ENCODE assay signal across 19 mouse cellular contexts in genomic region chr11:86386576-86386975, GRCm38 (mm10). TPM values are rescaled to one million over a fixed set of nuclear protein-coding genes. Genes with fewer than 3 reads are reported as not detected.
DNase-seq lines count a peak whose midpoint lies in the region; ATAC-seq and TF ChIP-seq lines count a peak whose summit lies in the region.
"Had no signal": no experiment of that assay in that cellular context is flagged by ENCODE, and none has a peak within 500 bp of the region (broad histone marks: within the 10 kb centered on the region; RNA-seq: fewer than 3 reads in every experiment).

No protein-coding gene starts in this region.

- H3K4me1 ChIP-seq in forebrain, embryonic 15.5 days: peaks cover 14% of the 10 kb centered on the region
- peaks cover 12% of the 10 kb centered on the region for H3K4me1 ChIP-seq in forebrain, embryonic 12.5 days
- H3K4me1 ChIP-seq in CH12.LX (ENCODE audit: control insufficient read depth in 1 of 2, insufficient read depth in 2 of 2): peaks cover 38 to 75% of the 10 kb centered on the region in 2 experiments
- H3K4me1 ChIP-seq: midbrain, embryonic 10.5 days had no signal

- H3K79me2 ChIP-seq in CH12.LX (replicated peaks; ENCODE audit: control insufficient read depth, extremely low read depth, insufficient read depth, poor library complexity, severe bottlenecking): no peaks in the 10 kb centered on the region

- intact Hi-C loops in left cerebral cortex, postnatal 36 days (cut with DNase I): no loop called here
- intact Hi-C loops in left cerebral cortex, adult 2 months (cut with DNase I): no loop called here

- no peak for TF ChIP-seq RAD21 in CH12.LX (IDR thresholded peaks at IDR 0.05; ENCODE audit: low read depth, low read length)

- no peak overlapping the region for H3K4me3 ChIP-seq in forebrain, embryonic 15.5 days
- H3K4me3 ChIP-seq in forebrain, embryonic 12.5 days (replicated peaks): no peak overlapping the region
- H3K4me3 ChIP-seq in left cerebral cortex, adult 2 months: no peak overlapping the region
- H3K4me3 ChIP-seq in CH12.LX (replicated peaks in 1 of 3; ENCODE audit: low read depth in 2 of 3, low read length in 2 of 3, poor library complexity in 1 of 3): no peak overlapping the region
- H3K4me3 ChIP-seq: heart, embryonic 12.5 days; hindbrain, embryonic 15.5 days; layer of hippocampus, adult 2 months; limb, embryonic 10.5 days; midbrain, embryonic 10.5 days had no signal

- in situ Hi-C loops in CH12.LX (cut with MboI; ENCODE audit: low pct_ligation_motif_present, low pct_unique_long_range_greater_than_20kb, low sequenced_read_pairs): no loop called here

- H3K36me3 ChIP-seq in forebrain, embryonic 15.5 days: no peaks in the 10 kb centered on the region
- H3K36me3 ChIP-seq in forebrain, embryonic 12.5 days (replicated peaks): no peaks in the 10 kb centered on the region
- H3K36me3 ChIP-seq in CH12.LX (replicated peaks in 1 of 2; ENCODE audit: control insufficient read depth in 1 of 2, insufficient read depth in 1 of 2, low read length in 1 of 2): no peaks in the 10 kb centered on the region
- H3K36me3 ChIP-seq: G1E; heart, embryonic 12.5 days; hindbrain, embryonic 15.5 days; limb, embryonic 10.5 days; midbrain, embryonic 10.5 days had no signal

- peak; percentile 53; the same call in 1 of the 2 replicates for ATAC-seq in forebrain, embryonic 15.5 days (replicated peaks)
- ATAC-seq in forebrain, embryonic 12.5 days (ENCODE audit: low FRiP score): no peak
- ATAC-seq: intestine, postnatal 0 days had no signal

- no peaks in the 10 kb centered on the region for H3K27me3 ChIP-seq in forebrain, embryonic 15.5 days
- H3K27me3 ChIP-seq in forebrain, embryonic 12.5 days: no peaks in the 10 kb centered on the region
- H3K27me3 ChIP-seq in CH12.LX (replicated peaks): no peaks in the 10 kb centered on the region
- H3K27me3 ChIP-seq: heart, embryonic 12.5 days; hindbrain, embryonic 15.5 days had no signal

- no peak for TF ChIP-seq EP300 in CH12.LX (IDR thresholded peaks at IDR 0.05; ENCODE audit: low read length)

- peak overlapping the region; percentile 88 for H3K27ac ChIP-seq in forebrain, embryonic 15.5 days (replicated peaks)
- no peak overlapping the region for H3K27ac ChIP-seq in forebrain, embryonic 12.5 days
- no peak overlapping the region for H3K27ac ChIP-seq in left cerebral cortex, adult 2 months
- H3K27ac ChIP-seq in CH12.LX (ENCODE audit: insufficient read depth, low read depth): no peak overlapping the region
- H3K27ac ChIP-seq: hindbrain, embryonic 15.5 days; kidney, postnatal 0 days; layer of hippocampus, adult 2 months; limb, embryonic 10.5 days; midbrain, embryonic 10.5 days had no signal

- dilution Hi-C loops in CH12.LX (cut with MboI; ENCODE audit: extremely low pct_ligation_motif_present, extremely low pct_unique_long_range_greater_than_20kb, low sequenced_read_pairs): no loop called here

- no peak for TF ChIP-seq POLR2A in CH12.LX (IDR thresholded peaks at IDR 0.05; ENCODE audit: low read depth, low read length)
- TF ChIP-seq POLR2A in brain, embryonic 14.5 days (IDR thresholded peaks at IDR 0.05; ENCODE audit: borderline replicate concordance, extremely low read depth, insufficient read depth, insufficient read length, poor library complexity, severe bottlenecking): no peak

- WGBS in forebrain, embryonic 15.5 days: 45% methylated on average over 10 of the region's 10 CpGs
- WGBS in forebrain, embryonic 12.5 days: 71% methylated on average over 10 of the region's 10 CpGs

- peak; percentile 10 to 23 for DNase-seq in left cerebral cortex, postnatal 36 days (ENCODE audit: low spot score in 2 of 2)
- no peak for DNase-seq in left cerebral cortex, adult 2 months (ENCODE audit: extremely low spot score in 1 of 2, low spot score in 2 of 2)
- no peak for DNase-seq in CH12.LX (ENCODE audit: extremely low read depth)
- peak; percentile 70 for DNase-seq in brain, embryonic 14.5 days (ENCODE audit: low read depth)
- no peak for DNase-seq in gastrocnemius, postnatal 25 days
- DNase-seq: cerebellum, adult 11 months; lung, adult 2 months; lung, postnatal 4 days had no signal

- TF ChIP-seq CTCF in left cerebral cortex, adult 2 months (IDR thresholded peaks at IDR 0.05): no peak
- no peak for TF ChIP-seq CTCF in CH12.LX (conservative IDR thresholded peaks at IDR 0.05 in 1 of 2, IDR thresholded peaks at IDR 0.05 in 1 of 2; ENCODE audit: low read depth in 2 of 2, low read length in 2 of 2)
- no peak for TF ChIP-seq CTCF in brain, embryonic 14.5 days (IDR thresholded peaks at IDR 0.05; ENCODE audit: borderline replicate concordance, extremely low read depth, insufficient read depth, insufficient read length)

- peak overlapping the region; percentile 9; the same call in 1 of the 2 replicates for H3K4me2 ChIP-seq in forebrain, embryonic 15.5 days (replicated peaks)
- no peak overlapping the region for H3K4me2 ChIP-seq in forebrain, embryonic 12.5 days
- H3K4me2 ChIP-seq in CH12.LX (ENCODE audit: insufficient read depth, low read depth, poor library complexity, severe bottlenecking): peak overlapping the region; percentile 71
- H3K4me2 ChIP-seq: heart, embryonic 12.5 days; hindbrain, embryonic 15.5 days; liver, embryonic 11.5 days had no signal

- no peak overlapping the region for H3K9ac ChIP-seq in forebrain, embryonic 15.5 days (replicated peaks)
- H3K9ac ChIP-seq in forebrain, embryonic 12.5 days: no peak overlapping the region
- no peak overlapping the region for H3K9ac ChIP-seq in CH12.LX (ENCODE audit: insufficient read depth, low read depth)
- H3K9ac ChIP-seq: heart, embryonic 12.5 days; hindbrain, embryonic 15.5 days had no signal

- no peaks in the 10 kb centered on the region for H3K9me3 ChIP-seq in forebrain, embryonic 15.5 days
- no peaks in the 10 kb centered on the region for H3K9me3 ChIP-seq in forebrain, embryonic 12.5 days
- H3K9me3 ChIP-seq in CH12.LX (replicated peaks; ENCODE audit: low read length): no peaks in the 10 kb centered on the region
- H3K9me3 ChIP-seq: G1E; heart, embryonic 12.5 days; hindbrain, embryonic 15.5 days; limb, embryonic 10.5 days; midbrain, embryonic 10.5 days had no signal

TF ChIP-seq in CH12.LX, 34 proteins besides CTCF, POLR2A, EP300 and RAD21:
- TF ChIP-seq MAZ (IDR thresholded peaks at IDR 0.05; ENCODE audit: low read depth, low read length): no peak
- no peak for TF ChIP-seq ZNF384 (IDR thresholded peaks at IDR 0.05; ENCODE audit: low read depth, low read length)
- no peak for TF ChIP-seq ZC3H11A (IDR thresholded peaks at IDR 0.05; ENCODE audit: low read depth, low read length)
- TF ChIP-seq ELF1 (IDR thresholded peaks at IDR 0.05; ENCODE audit: low read depth, low read length): no peak
- no peak for TF ChIP-seq JUN (IDR thresholded peaks at IDR 0.05; ENCODE audit: insufficient read depth, low read depth, low read length)
- TF ChIP-seq UBTF (IDR thresholded peaks at IDR 0.05; ENCODE audit: low read depth, low read length): no peak
- TF ChIP-seq ETS1 (conservative IDR thresholded peaks at IDR 0.05; ENCODE audit: low read depth, low read length): no peak
- TF ChIP-seq MEF2A (IDR thresholded peaks at IDR 0.05; ENCODE audit: borderline replicate concordance, low read depth, low read length): no peak
- no peak for TF ChIP-seq RCOR1 (conservative IDR thresholded peaks at IDR 0.05; ENCODE audit: low read depth, low read length)
- no peak for TF ChIP-seq IRF4 (IDR thresholded peaks at IDR 0.05; ENCODE audit: low read depth, low read length)
- no peak for TF ChIP-seq KAT2A (IDR thresholded peaks at IDR 0.05; ENCODE audit: insufficient replicate concordance, low read length)
- TF ChIP-seq ZMIZ1 (IDR thresholded peaks at IDR 0.05; ENCODE audit: low read depth, low read length): no peak
- no peak for TF ChIP-seq ZKSCAN1 (IDR thresholded peaks at IDR 0.05; ENCODE audit: borderline replicate concordance, low read depth, low read length)
- TF ChIP-seq NRF1 (IDR thresholded peaks at IDR 0.05; ENCODE audit: low read depth, low read length): no peak
- TF ChIP-seq SMC3 (IDR thresholded peaks at IDR 0.05; ENCODE audit: low read depth, low read length): no peak
TF ChIP-seq in CH12.LX: peak in this region for 0.

RNA-seq across cellular contexts. Expression of gene Med13, which starts 29.2 kb away (rescaled TPM):
- polyA plus RNA-seq in forebrain, embryonic 15.5 days (2015; fragmentation: Nextera tagmentation; extraction: Ambion mirVana): 12.2 and 12.8 TPM in 2 replicates
- polyA plus RNA-seq in forebrain, embryonic 12.5 days (2016; fragmentation: Nextera tagmentation; extraction: Ambion mirVana): 14.8 and 16.4 TPM in 2 replicates
- 10 to 100 TPM; 50.5 to 65.0 TPM for total RNA-seq in left cerebral cortex, postnatal 36 days (2021)
- total RNA-seq in left cerebral cortex, adult 2 months (2021): 10 to 100 TPM; 60.5 to 61.2 TPM
- total RNA-seq in CH12.LX (2012; rRNA removed): 33.2 and 37.9 TPM in 2 replicates
- 40.9 and 47.6 TPM in 2 replicates for total RNA-seq in CH12.LX (2014; rRNA removed)
- polyA plus RNA-seq in CH12.LX (2012; ENCODE audit: insufficient read length, low read depth): 31.6 and 41.5 TPM in 2 replicates
- 26.4 and 30.3 TPM in 2 replicates for polyA plus RNA-seq in brain, embryonic 14.5 days (2012; rRNA removed)
- total RNA-seq in gastrocnemius, postnatal 25 days (2021): 10 to 100 TPM; 33.2 to 35.2 TPM

Comparison
In these comparisons a context has a peak if more than half of its experiments do, and no peak if none do; other contexts are left out.
1. DNase-seq: peak in left cerebral cortex, postnatal 36 days (2 of 2) and brain, embryonic 14.5 days (single experiment); none in left cerebral cortex, adult 2 months (0 of 2), CH12.LX (single experiment) and gastrocnemius, postnatal 25 days (single experiment).